Mouse (Mus musculus): ENCODE data around the gene Pde3a. TPM values are rescaled to one million over a fixed set of nuclear protein-coding genes. Genes with fewer than 3 reads are reported as not detected.

Gene Pde3a
- polyA plus RNA-seq, 1 experiment from 2014 or later: 2.0 TPM

DNA sequence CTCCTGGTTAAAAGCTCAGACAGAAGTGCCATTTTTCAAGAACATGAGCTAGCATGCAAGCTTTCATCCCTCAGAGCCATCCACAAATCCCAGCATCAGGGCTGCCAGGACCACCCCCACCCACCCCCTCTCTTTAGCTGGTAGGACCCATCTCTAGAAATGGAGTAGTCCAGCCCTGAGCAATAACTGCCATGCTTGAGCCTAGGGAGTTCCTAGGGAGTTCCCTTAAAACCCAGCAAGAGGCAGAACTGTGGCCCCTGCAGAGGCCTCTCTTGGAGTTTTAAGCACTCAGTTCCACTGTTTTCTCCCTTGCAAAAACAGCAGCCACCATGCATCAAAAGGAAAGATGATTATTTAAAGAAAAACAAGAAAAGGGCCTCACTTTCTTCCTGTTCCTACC lies 988 bp upstream of the Pde3a start:
- Histone ChIP-seq H3K4me3 (replicated peaks) (peak overlapping the region; percentile 58; the same call in 1 of the 2 replicates), H3K4me1 (peaks cover 13% of the 10 kb centered on the region), H3K9me3 (no peaks in the 10 kb centered on the region), H3K9ac (no peak overlapping the region), H3K27ac (no peak overlapping the region), H3K4me2 (peak overlapping the region; percentile 97; the same call in 1 of the 2 replicates), H3K36me3 (replicated peaks) (no peaks in the 10 kb centered on the region), H3K27me3 (peaks cover 47% of the 10 kb centered on the region)
- no peak for ATAC-seq (ENCODE audit: low FRiP score)

DNA sequence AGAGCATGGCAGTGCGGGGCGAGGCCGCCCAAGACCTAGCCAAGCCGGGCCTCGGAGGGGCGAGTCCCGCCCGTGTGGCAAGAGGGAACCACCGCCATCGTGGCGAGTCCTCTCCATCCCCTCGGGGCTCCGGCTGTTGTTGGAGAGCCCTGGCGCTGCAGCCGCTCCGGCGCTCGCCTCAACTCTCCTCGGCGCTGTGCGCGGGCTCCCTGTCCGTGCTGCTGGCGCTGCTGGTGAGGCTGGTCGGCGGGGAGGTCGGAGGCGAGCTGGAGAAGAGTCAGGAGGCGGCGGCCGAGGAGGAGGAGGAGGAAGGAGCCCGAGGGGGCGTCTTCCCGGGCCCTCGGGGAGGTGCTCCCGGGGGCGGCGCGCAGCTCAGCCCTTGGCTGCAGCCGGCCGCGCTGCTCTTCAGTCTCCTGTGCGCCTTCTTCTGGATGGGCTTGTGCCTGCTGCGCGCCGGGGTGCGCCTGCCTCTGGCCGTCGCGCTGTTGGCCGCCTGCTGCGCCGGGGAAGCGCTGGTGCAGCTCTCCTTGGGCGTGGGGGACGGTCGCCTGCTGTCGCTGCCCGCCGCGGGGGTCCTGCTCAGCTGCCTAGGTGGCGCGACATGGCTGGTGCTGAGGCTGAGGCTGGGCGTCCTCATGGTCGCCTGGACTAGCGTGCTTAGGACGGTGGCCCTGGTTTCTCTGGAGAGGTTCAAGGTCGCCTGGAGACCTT lies 671 bp downstream of the Pde3a start:
- no peaks in the 10 kb centered on the region for H3K9me3 ChIP-seq
- ATAC-seq (ENCODE audit: low FRiP score): peak; percentile 88
- WGBS: under 1% methylated on average over 68 of the region's 68 CpGs
- peak overlapping the region; percentile 58 for H3K4me3 ChIP-seq (replicated peaks)
- H3K27ac ChIP-seq: no peak overlapping the region; the same call in 1 of the 2 replicates
- H3K27me3 ChIP-seq: peaks cover 47% of the 10 kb centered on the region
- peak overlapping the region; percentile 59 for H3K9ac ChIP-seq
- peak overlapping the region; percentile 97 for H3K4me2 ChIP-seq
- H3K4me1 ChIP-seq: peaks cover 13% of the 10 kb centered on the region
- H3K36me3 ChIP-seq (replicated peaks): no peaks in the 10 kb centered on the region

DNA sequence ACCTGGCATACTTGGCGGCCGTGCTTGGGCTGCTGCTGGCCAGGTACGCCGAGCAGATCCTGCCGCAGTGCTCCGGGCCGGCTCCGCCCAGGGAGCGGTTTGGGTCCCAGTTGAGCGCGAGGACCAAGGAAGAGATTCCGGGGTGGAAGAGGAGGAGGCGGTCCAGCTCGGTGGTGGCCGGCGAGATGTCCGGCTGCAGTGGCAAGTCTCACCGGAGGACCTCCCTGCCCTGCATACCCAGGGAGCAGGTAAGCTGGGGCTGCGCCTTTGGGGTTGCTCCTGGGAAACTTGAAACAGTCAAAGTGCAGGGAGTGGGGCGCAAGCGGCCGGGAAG lies 1.2 kb downstream of the Pde3a start:
- Histone ChIP-seq H3K27me3 (peaks cover 47% of the 10 kb centered on the region), H3K4me1 (peaks cover 17% of the 10 kb centered on the region), H3K4me2 (peak overlapping the region; percentile 97), H3K9ac (peak overlapping the region; percentile 59), H3K27ac (no peak overlapping the region), H3K9me3 (no peaks in the 10 kb centered on the region), H3K4me3 (replicated peaks) (peak overlapping the region; percentile 58), H3K36me3 (replicated peaks) (no peaks in the 10 kb centered on the region)
- ATAC-seq (ENCODE audit: low FRiP score): peak; percentile 25; the same call in 1 of the 2 replicates
- 2% methylated on average over 21 of the region's 22 CpGs for WGBS

DNA sequence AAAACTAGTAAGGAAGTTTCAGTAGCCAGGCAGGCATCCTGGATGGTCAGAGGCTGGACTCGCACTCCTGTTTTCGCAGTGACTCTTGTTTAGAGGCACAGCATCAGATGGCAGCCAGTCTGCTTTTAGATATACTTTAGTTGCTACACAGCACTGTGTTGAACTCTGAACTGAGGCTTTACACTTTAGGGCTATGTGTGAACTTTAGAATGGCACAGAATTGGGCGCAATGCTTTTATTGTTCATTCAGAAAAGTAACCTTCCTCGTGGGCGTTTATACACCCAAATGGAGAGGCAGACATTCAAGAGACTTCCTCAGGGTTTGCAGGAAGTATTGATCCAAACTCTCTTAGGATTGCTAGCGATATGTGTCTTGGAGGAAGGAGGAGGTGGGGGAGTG lies 1.9 kb downstream of the Pde3a start:
- H3K27ac ChIP-seq: no peak overlapping the region
- peaks cover 47% of the 10 kb centered on the region for H3K27me3 ChIP-seq
- peaks cover 20% of the 10 kb centered on the region for H3K4me1 ChIP-seq
- H3K9me3 ChIP-seq: no peaks in the 10 kb centered on the region
- 57% methylated on average over 6 of the region's 6 CpGs for WGBS
- no peak overlapping the region for H3K4me3 ChIP-seq (replicated peaks)
- no peak overlapping the region for H3K9ac ChIP-seq
- H3K4me2 ChIP-seq: 0 out of 2 replicates have a peak overlapping the region, but pooled peaks have one; percentile 97
- H3K36me3 ChIP-seq (replicated peaks): no peaks in the 10 kb centered on the region
- no peak for ATAC-seq (ENCODE audit: low FRiP score)

DNA sequence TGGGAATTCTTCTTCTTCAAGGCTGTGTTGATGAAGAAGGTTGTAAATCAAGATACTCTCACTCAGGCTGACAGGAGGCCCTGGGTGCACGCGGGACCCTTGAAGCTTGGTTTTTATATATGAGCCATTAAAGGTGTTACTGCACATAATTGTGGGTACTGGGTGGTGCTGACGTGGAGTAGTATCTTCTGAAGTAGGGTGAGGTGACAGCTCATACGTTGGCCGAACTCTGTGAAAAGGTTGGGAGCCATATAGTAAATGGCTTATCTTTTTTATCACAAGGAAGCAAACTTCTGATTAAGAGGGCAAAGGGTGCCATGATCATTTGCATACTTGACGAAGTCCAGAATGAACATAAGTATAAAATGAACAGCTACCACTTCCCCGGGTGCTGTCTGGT lies 3.5 kb downstream of the Pde3a start:
- ATAC-seq (ENCODE audit: low FRiP score): no peak
- H3K27ac ChIP-seq: no peak overlapping the region
- WGBS: 89% methylated on average over 7 of the region's 7 CpGs

DNA sequence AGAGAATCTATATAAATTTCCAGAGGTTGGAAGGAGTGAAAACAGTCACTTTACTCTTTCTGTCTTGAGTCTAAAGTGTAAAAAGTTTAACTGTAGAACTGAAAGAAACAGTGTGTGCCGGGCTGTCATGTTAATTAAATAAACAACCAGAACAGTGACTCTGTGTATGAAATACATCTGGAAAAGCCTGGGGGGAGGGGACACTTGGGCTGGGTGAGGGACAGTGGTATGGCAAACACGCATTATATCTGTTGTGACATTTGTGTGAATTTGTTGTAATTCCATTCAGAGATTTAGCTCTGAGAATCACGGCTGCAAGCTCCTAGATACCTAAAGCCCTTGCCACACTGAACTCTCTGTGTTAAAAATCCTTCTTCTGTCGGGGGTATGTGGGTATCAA lies 5.9 kb downstream of the Pde3a start:
- no peak overlapping the region for H3K4me2 ChIP-seq
- H3K27me3 ChIP-seq: peaks cover 25% of the 10 kb centered on the region

More for the DNA sequence above, 3.5 kb downstream of the Pde3a start:
- no peak overlapping the region for H3K4me2 ChIP-seq
- no peak overlapping the region for H3K4me3 ChIP-seq (replicated peaks)
- H3K9ac ChIP-seq: no peak overlapping the region
- peaks cover 47% of the 10 kb centered on the region for H3K27me3 ChIP-seq
- H3K4me1 ChIP-seq: peaks cover 20% of the 10 kb centered on the region
- H3K36me3 ChIP-seq (replicated peaks): no peaks in the 10 kb centered on the region
- no peaks in the 10 kb centered on the region for H3K9me3 ChIP-seq

DNA sequence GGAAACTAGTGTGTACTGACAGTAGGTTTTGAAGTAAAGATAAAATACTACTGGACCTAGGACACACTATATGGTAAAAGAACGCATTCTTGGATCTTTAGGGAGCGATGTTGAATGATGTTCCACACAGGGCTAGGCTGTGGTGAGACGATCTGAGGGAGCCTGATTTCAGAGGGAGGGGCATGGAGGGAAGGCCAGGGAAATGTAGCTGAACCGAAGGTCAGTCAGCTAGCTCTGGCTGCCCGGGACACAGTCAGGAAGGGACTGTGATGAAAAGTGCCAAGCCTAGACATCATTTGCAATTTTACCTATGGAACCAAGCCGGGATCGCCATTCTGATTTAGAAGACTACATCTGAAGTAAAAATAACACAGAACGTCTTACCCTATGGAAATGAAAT lies 7.8 kb downstream of the Pde3a start:
- no peak for ATAC-seq (ENCODE audit: low FRiP score)
- peaks cover 8% of the 10 kb centered on the region; the same call in 1 of the 2 replicates for H3K27me3 ChIP-seq
- no peak overlapping the region for H3K4me3 ChIP-seq (replicated peaks)
- no peaks in the 10 kb centered on the region for H3K9me3 ChIP-seq
- no peaks in the 10 kb centered on the region for H3K36me3 ChIP-seq (replicated peaks)
- 71% methylated on average over 8 of the region's 8 CpGs for WGBS
- no peak overlapping the region for H3K4me2 ChIP-seq
- H3K27ac ChIP-seq: no peak overlapping the region
- H3K4me1 ChIP-seq: peaks cover 7% of the 10 kb centered on the region
- H3K9ac ChIP-seq: no peak overlapping the region

More for the DNA sequence above, 5.9 kb downstream of the Pde3a start:
- peaks cover 12% of the 10 kb centered on the region for H3K4me1 ChIP-seq
- no peak overlapping the region for H3K4me3 ChIP-seq (replicated peaks)
- H3K36me3 ChIP-seq (replicated peaks): no peaks in the 10 kb centered on the region
- no peak overlapping the region for H3K9ac ChIP-seq
- no peak overlapping the region for H3K27ac ChIP-seq
- ATAC-seq (ENCODE audit: low FRiP score): no peak
- H3K9me3 ChIP-seq: no peaks in the 10 kb centered on the region
- WGBS: 46% methylated on average over 4 of the region's 4 CpGs

DNA sequence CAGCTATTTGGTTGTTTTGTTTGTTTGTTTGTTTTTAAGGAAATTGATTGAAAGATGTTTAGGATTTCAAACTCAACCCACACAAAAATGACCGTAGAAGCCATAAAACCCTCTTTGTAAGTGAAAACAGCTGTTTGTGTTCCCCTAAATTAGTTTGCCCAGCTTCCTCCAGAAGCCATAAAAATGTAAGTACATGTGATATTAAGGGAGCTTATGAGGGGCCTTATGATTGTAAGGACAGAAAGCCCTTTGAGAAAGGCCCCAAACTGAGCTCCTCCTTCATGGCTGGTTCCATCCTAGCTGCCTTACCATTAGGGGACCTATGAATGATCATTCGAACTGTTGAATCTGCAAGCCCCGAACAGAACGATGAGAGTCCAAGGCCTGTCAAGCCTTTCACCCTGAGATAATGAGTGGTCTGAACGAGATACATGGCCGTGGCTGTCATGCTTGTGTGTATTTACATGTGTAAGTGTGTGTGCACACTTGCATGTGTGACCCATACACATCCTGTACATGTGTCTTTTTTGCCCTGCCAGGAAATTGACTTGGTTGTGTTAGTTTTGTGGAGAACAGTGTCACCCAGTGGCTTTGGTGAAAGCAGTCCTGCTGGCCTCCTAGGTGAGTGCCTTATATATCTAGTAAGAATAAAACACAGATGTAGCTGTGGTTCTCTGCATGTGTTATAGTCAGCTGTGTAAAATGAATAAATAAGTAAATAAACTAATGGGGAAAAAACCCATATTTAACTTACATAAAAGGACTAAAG lies 8.5 kb downstream of the Pde3a start:
- H3K27ac ChIP-seq: no peak overlapping the region
- H3K4me3 ChIP-seq (replicated peaks): no peak overlapping the region
- no peaks in the 10 kb centered on the region for H3K36me3 ChIP-seq (replicated peaks)
- H3K4me1 ChIP-seq: peaks cover 7% of the 10 kb centered on the region
- WGBS: 88% methylated on average over 6 of the region's 6 CpGs
- 0 out of 2 replicates have a peak, but pooled peaks cover 3% of the 10 kb centered on the region for H3K27me3 ChIP-seq
- no peak for ATAC-seq (ENCODE audit: low FRiP score)
- H3K9me3 ChIP-seq: no peaks in the 10 kb centered on the region
- H3K9ac ChIP-seq: no peak overlapping the region
- no peak overlapping the region for H3K4me2 ChIP-seq

DNA sequence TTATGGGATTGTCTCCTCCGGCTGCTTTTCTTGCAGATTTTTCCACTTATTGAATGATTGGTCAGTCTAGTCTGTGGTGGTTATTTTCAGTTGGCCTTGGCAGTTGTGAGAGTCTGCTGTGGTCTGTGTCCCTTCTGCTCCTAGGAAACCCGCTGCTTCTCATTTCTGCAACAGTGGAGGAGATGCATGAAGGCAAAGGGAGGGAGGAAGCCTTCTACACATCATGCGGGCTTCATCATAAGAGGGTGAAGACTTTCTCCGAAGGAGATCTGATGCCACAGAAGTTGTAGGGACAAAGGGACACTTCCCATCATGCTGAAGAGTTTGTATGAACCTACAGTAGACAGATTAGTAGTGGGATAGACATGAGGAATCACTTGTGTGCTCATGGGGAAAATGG lies 16.2 kb downstream of the Pde3a start:
- no peak overlapping the region for H3K9ac ChIP-seq
- no peak for ATAC-seq (ENCODE audit: low FRiP score)
- H3K4me2 ChIP-seq: no peak overlapping the region
- H3K9me3 ChIP-seq: no peaks in the 10 kb centered on the region
- H3K27me3 ChIP-seq: no peaks in the 10 kb centered on the region
- no peaks in the 10 kb centered on the region for H3K4me1 ChIP-seq
- no peaks in the 10 kb centered on the region for H3K36me3 ChIP-seq (replicated peaks)
- no peak overlapping the region for H3K27ac ChIP-seq
- no peak overlapping the region for H3K4me3 ChIP-seq (replicated peaks)
- WGBS: 88% methylated on average over 4 of the region's 4 CpGs

DNA sequence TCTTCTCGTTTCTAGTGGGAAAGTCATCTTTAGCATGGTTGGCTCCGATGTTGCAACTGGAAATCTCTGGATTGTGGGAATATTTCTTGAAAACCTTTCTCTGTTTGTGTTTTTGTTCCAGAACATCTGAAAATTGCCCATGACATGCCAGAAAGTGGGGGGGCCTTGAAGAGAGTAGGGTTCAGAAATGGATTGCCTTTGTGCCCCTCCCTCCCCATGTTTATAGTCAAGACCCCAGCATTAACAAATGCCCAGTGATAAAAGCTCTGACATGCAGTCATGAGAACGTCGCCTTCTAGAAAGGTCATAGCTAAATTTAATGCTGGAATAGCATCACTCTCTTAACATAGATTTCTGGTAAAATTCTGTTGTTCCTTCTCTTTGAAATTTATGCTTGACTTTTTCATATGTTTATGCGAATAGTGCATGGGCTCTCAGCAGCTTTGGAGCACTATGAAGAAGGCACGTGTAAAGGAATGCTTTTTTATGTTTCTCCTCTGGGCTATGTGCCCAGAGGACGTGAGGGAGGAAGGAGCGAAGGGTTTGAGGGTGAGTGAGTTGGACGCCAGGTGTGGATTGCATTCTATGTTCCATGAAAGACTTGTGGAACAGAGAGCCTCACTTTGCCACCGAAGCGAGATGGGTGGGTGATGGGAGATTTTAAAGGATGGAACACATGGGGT lies 19.0 kb downstream of the Pde3a start:
- Histone ChIP-seq H3K27ac (no peak overlapping the region), H3K9me3 (no peaks in the 10 kb centered on the region), H3K27me3 (no peaks in the 10 kb centered on the region), H3K4me2 (no peak overlapping the region), H3K4me3 (replicated peaks) (no peak overlapping the region), H3K9ac (no peak overlapping the region), H3K4me1 (no peaks in the 10 kb centered on the region), H3K36me3 (replicated peaks) (no peaks in the 10 kb centered on the region)
- 93% methylated on average over 11 of the region's 11 CpGs for WGBS
- no peak for ATAC-seq (ENCODE audit: low FRiP score)

DNA sequence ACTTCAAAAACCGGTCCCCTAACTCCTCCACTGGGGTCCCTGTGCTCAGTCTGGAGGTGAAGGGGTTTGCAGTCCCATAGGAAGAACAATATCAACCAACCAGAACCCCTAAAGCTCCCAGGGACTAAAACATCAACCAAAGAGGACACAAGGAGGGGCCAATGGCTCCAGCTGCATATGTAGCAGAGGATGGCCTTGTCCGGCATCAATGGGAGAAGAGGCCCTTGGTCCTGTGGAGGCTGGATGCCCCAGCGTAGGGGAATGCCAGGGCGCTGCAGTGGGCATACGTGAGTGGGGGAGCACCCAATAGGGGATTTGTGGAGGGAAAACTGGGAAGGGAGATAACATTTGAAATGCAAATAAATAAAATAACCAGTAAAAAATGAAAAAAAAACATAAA lies 19.8 kb downstream of the Pde3a start:
- Histone ChIP-seq H3K4me3 (replicated peaks) (no peak overlapping the region), H3K4me2 (no peak overlapping the region), H3K9ac (no peak overlapping the region), H3K36me3 (replicated peaks) (no peaks in the 10 kb centered on the region), H3K27me3 (no peaks in the 10 kb centered on the region), H3K9me3 (no peaks in the 10 kb centered on the region), H3K27ac (no peak overlapping the region), H3K4me1 (no peaks in the 10 kb centered on the region)
- no peak for ATAC-seq (ENCODE audit: low FRiP score)
- 95% methylated on average over 5 of the region's 5 CpGs for WGBS

DNA sequence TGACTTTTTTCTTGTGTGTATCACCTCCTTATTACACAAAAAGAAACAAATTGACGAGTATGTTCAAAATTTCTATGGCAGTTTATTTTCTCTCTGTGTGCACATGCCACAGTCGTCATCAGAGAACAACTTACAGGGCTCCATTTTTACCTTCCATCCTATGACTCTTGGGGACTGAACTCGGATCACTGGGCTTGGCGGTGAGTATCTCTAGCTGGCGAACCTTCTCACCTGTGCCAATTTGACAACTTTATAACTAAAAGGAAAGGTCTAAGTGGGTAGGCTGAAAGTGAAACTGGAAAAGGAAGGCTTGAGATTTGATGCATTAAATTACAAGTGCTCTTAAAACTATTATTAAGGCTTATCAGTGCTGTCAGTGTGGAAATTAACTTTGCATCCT lies 22.1 kb downstream of the Pde3a start:
- H3K27me3 ChIP-seq: no peaks in the 10 kb centered on the region
- no peaks in the 10 kb centered on the region for H3K4me1 ChIP-seq
- no peaks in the 10 kb centered on the region for H3K36me3 ChIP-seq (replicated peaks)
- no peaks in the 10 kb centered on the region for H3K9me3 ChIP-seq
- H3K4me2 ChIP-seq: no peak overlapping the region
- no peak overlapping the region for H3K27ac ChIP-seq
- WGBS: 87% methylated on average over 5 of the region's 5 CpGs
- no peak overlapping the region for H3K4me3 ChIP-seq (replicated peaks)
- H3K9ac ChIP-seq: no peak overlapping the region
- ATAC-seq (ENCODE audit: low FRiP score): no peak
